Mouse (Mus musculus): ENCODE results near the gene Ppp1cc.
"Not testable (repeated sequence)": the region's sequence is repeated elsewhere in the genome, so short reads cannot be mapped to it uniquely, and the experiment has no call there.

DNA sequence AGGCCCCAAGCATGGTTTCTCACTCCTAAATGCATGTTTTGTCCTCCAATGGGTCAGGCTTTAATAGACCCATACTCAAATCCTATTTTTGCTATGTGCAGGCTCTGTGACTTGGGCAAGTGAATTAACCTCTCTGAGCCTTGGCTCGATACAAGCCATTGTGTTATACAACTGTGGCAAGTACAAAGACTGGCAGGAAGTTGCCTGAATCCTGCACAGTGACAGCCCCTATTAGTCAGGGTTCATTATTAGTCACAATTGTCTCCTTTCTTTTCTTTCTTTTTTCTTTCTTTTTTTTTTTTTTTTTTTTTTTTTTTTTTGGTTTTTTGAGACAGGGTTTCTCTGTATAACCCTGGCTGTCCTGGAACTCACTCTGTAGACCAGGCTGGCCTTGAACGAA, 18.3 kb upstream of the Ppp1cc start:
- TF ChIP-seq CTCF, EP300 (IDR thresholded peaks at IDR 0.05; ENCODE audit: low read depth): not testable (repeated sequence)
